Mouse (Mus musculus): ENCODE data around the gene Wdr59.

GRCm38 (mm10) chr8:111563075-111563474 is 41.2 kb upstream of the Wdr59 start:
- TF ChIP-seq CTCF (IDR thresholded peaks at IDR 0.05) (no peak), EP300 (IDR thresholded peaks at IDR 0.05) (no peak)

Measured in lung, postnatal 0 days (tissue).